Mouse (Mus musculus) heart, adult 11 months (tissue): ENCODE measurements at regions not wholly inside any gene's neighbourhood (a gene's known extent, or its start where the extent isn't known, plus 50 kb on each side); places are given as distances from the start of the nearest gene placed in this dataset.

Experiments used
- DNase-seq: peaks from one replicate; pipeline ENCODE4 v3.0.0; 2022

GRCm38 (mm10) chr7:138626061-138626460, 219.8 kb upstream of the Ppp2r2d start:
- DNase-seq = peak; percentile 73

- DNase-seq = peak; percentile 67
Observed at GRCm38 (mm10) chr7:138620896-138621655, 223.5 kb upstream of the Tcerg1l start.

GRCm38 (mm10) chr7:138620080-138620684, 222.7 kb upstream of the Tcerg1l start:
- peak; percentile 83 for DNase-seq

GRCm38 (mm10) chr7:138616468-138616867, 218.9 kb upstream of the Tcerg1l start:
- DNase-seq = peak; percentile 18

- DNase-seq = no peak
Observed at GRCm38 (mm10) chr7:138609605-138610004, 212.1 kb upstream of the Tcerg1l start.

- peak; percentile 9 for DNase-seq
Observed at GRCm38 (mm10) chr7:138609124-138609523, 211.6 kb upstream of the Tcerg1l start.

- peak; percentile 67 for DNase-seq
Observed at GRCm38 (mm10) chr7:138606363-138606964, 208.9 kb upstream of the Tcerg1l start.

GRCm38 (mm10) chr7:138605923-138606322, 208.4 kb upstream of the Tcerg1l start:
- no peak for DNase-seq

- no peak for DNase-seq
Observed at GRCm38 (mm10) chr7:138601749-138602148, 204.2 kb upstream of the Tcerg1l start.

- peak; percentile 10 for DNase-seq
Observed at GRCm38 (mm10) chr7:138593344-138593743, 195.8 kb upstream of the Tcerg1l start.

GRCm38 (mm10) chr7:138567352-138567751, 169.8 kb upstream of the Tcerg1l start:
- no peak for DNase-seq

GRCm38 (mm10) chr7:138551629-138552028, 154.1 kb upstream of the Tcerg1l start:
- no peak for DNase-seq

- peak; percentile 72 for DNase-seq
Observed at GRCm38 (mm10) chr7:138547881-138548280, 150.4 kb upstream of the Tcerg1l start.

GRCm38 (mm10) chr7:138538048-138538831, 140.7 kb upstream of the Tcerg1l start:
- no peak for DNase-seq

- no peak for DNase-seq
Observed at GRCm38 (mm10) chr7:138526143-138526542, 128.6 kb upstream of the Tcerg1l start.

- DNase-seq = no peak
Observed at GRCm38 (mm10) chr7:138524936-138525335, 127.4 kb upstream of the Tcerg1l start.

GRCm38 (mm10) chr7:138514171-138514570, 116.6 kb upstream of the Tcerg1l start:
- no peak for DNase-seq

- peak; percentile 75 for DNase-seq
Observed at GRCm38 (mm10) chr7:138505205-138505604, 107.7 kb upstream of the Tcerg1l start.

GRCm38 (mm10) chr7:138503986-138504385, 106.5 kb upstream of the Tcerg1l start:
- DNase-seq = peak; percentile 79

GRCm38 (mm10) chr7:138503016-138503415, 105.5 kb upstream of the Tcerg1l start:
- DNase-seq = peak; percentile 82

- DNase-seq = no peak
Observed at GRCm38 (mm10) chr7:138501347-138502014, 104.0 kb upstream of the Tcerg1l start.

GRCm38 (mm10) chr7:138497771-138498170, 100.2 kb upstream of the Tcerg1l start:
- DNase-seq = no peak

- peak; percentile 72 for DNase-seq
Observed at GRCm38 (mm10) chr7:138497202-138497601, 99.7 kb upstream of the Tcerg1l start.
